Comparison of ENCODE assay signal across 14 mouse cellular contexts in genomic region chr3:87118214-87118613, GRCm38 (mm10). TPM values are rescaled to one million over a fixed set of nuclear protein-coding genes. Genes with fewer than 3 reads are reported as not detected.
DNase-seq lines count a peak whose midpoint lies in the region; ATAC-seq and TF ChIP-seq lines count a peak whose summit lies in the region.
"Had no signal": no experiment of that assay in that cellular context is flagged by ENCODE, and none has a peak within 500 bp of the region (broad histone marks: within the 10 kb centered on the region; RNA-seq: fewer than 3 reads in every experiment).

No protein-coding gene starts in this region.

- 0 out of 2 replicates have a peak, but pooled peaks cover 3% of the 10 kb centered on the region for H3K36me3 ChIP-seq in hindbrain, embryonic 13.5 days
- H3K36me3 ChIP-seq in hindbrain, embryonic 11.5 days (ENCODE audit: control insufficient read depth, insufficient read depth, low read length) = no peaks in the 10 kb centered on the region
- 0 out of 2 replicates have a peak, but pooled peaks cover 4% of the 10 kb centered on the region for H3K36me3 ChIP-seq in hindbrain, embryonic 14.5 days (replicated peaks; ENCODE audit: control insufficient read depth, insufficient read depth)
- H3K36me3 ChIP-seq in hindbrain, embryonic 15.5 days = no peaks in the 10 kb centered on the region
- H3K36me3 ChIP-seq in midbrain, postnatal 0 days (ENCODE audit: insufficient read depth, low read length) = no peaks in the 10 kb centered on the region

- H3K9ac ChIP-seq in hindbrain, embryonic 13.5 days = no peak overlapping the region
- H3K9ac ChIP-seq in hindbrain, embryonic 11.5 days (ENCODE audit: low read depth, low read length) = no peak overlapping the region
- no peak overlapping the region for H3K9ac ChIP-seq in hindbrain, embryonic 14.5 days
- H3K9ac ChIP-seq in hindbrain, embryonic 15.5 days = no peak overlapping the region
- H3K9ac ChIP-seq in midbrain, postnatal 0 days (replicated peaks; ENCODE audit: low read length, poor library complexity, severe bottlenecking) = no peak overlapping the region
- H3K9ac ChIP-seq: liver, embryonic 14.5 days; lung, embryonic 15.5 days had no signal

- ATAC-seq in hindbrain, embryonic 13.5 days (ENCODE audit: low FRiP score) = no peak; the same call in 1 of the 2 replicates
- no peak for ATAC-seq in hindbrain, embryonic 11.5 days (ENCODE audit: low FRiP score)
- no peak for ATAC-seq in hindbrain, embryonic 14.5 days (ENCODE audit: low FRiP score)
- no peak for ATAC-seq in hindbrain, embryonic 15.5 days (ENCODE audit: low FRiP score, low read depth)
- no peak for ATAC-seq in midbrain, postnatal 0 days (ENCODE audit: low FRiP score)

- no peak for TF ChIP-seq CTCF in midbrain, postnatal 0 days (IDR thresholded peaks at IDR 0.05)

- no peak overlapping the region for H3K4me2 ChIP-seq in hindbrain, embryonic 13.5 days
- H3K4me2 ChIP-seq in hindbrain, embryonic 11.5 days (replicated peaks; ENCODE audit: low read depth, low read length) = no peak overlapping the region
- H3K4me2 ChIP-seq in hindbrain, embryonic 14.5 days (replicated peaks) = no peak overlapping the region
- H3K4me2 ChIP-seq in hindbrain, embryonic 15.5 days = no peak overlapping the region
- H3K4me2 ChIP-seq in midbrain, postnatal 0 days (ENCODE audit: low read depth, low read length, poor library complexity, severe bottlenecking) = no peak overlapping the region
- H3K4me2 ChIP-seq: lung, embryonic 15.5 days had no signal

- no peak overlapping the region for H3K4me3 ChIP-seq in hindbrain, embryonic 13.5 days
- no peak overlapping the region for H3K4me3 ChIP-seq in hindbrain, embryonic 11.5 days (ENCODE audit: low read depth, low read length)
- H3K4me3 ChIP-seq in hindbrain, embryonic 14.5 days (replicated peaks; ENCODE audit: low read length) = no peak overlapping the region
- H3K4me3 ChIP-seq in hindbrain, embryonic 15.5 days = no peak overlapping the region
- H3K4me3 ChIP-seq in midbrain, postnatal 0 days (ENCODE audit: low read depth, low read length) = no peak overlapping the region
- H3K4me3 ChIP-seq: lung, embryonic 15.5 days had no signal

- H3K27ac ChIP-seq in hindbrain, embryonic 13.5 days = peak overlapping the region; percentile 66
- H3K27ac ChIP-seq in hindbrain, embryonic 11.5 days (ENCODE audit: low read depth, low read length) = no peak overlapping the region
- H3K27ac ChIP-seq in hindbrain, embryonic 14.5 days = peak overlapping the region; percentile 53; the same call in 1 of the 2 replicates
- H3K27ac ChIP-seq in hindbrain, embryonic 15.5 days (replicated peaks) = 0 out of 2 replicates have a peak overlapping the region, but pooled peaks have one; percentile 14
- 0 out of 2 replicates have a peak overlapping the region, but pooled peaks have one; percentile 26 for H3K27ac ChIP-seq in midbrain, postnatal 0 days (ENCODE audit: low read depth, low read length)
- H3K27ac ChIP-seq: liver, embryonic 14.5 days had no signal

- DNase-seq in hindbrain, embryonic 11.5 days (ENCODE audit: low spot score) = no peak
- no peak for DNase-seq in hindbrain, embryonic 14.5 days (ENCODE audit: low spot score)
- peak; percentile 40 for DNase-seq in midbrain, postnatal 0 days (ENCODE audit: low spot score)
- no peak for DNase-seq in left cerebral cortex, adult 9 months (ENCODE audit: low spot score in 2 of 2)
- no peak for DNase-seq in lung, postnatal 10 days
- DNase-seq: cerebellum, adult 2 months; cerebellum, postnatal 36 days; gastrocnemius, postnatal 14 days; kidney, adult 8-10 months; right cerebral cortex, postnatal 14 days had no signal

- no peaks in the 10 kb centered on the region for H3K9me3 ChIP-seq in hindbrain, embryonic 13.5 days
- no peaks in the 10 kb centered on the region for H3K9me3 ChIP-seq in hindbrain, embryonic 11.5 days (ENCODE audit: control insufficient read depth, low read length)
- no peaks in the 10 kb centered on the region for H3K9me3 ChIP-seq in hindbrain, embryonic 14.5 days (ENCODE audit: control insufficient read depth, low read length)
- H3K9me3 ChIP-seq in hindbrain, embryonic 15.5 days = no peaks in the 10 kb centered on the region
- no peaks in the 10 kb centered on the region for H3K9me3 ChIP-seq in midbrain, postnatal 0 days (ENCODE audit: low read length)
- H3K9me3 ChIP-seq: lung, embryonic 15.5 days had no signal

- peaks cover 33% of the 10 kb centered on the region for H3K4me1 ChIP-seq in hindbrain, embryonic 13.5 days (replicated peaks)
- H3K4me1 ChIP-seq in hindbrain, embryonic 11.5 days (replicated peaks; ENCODE audit: control insufficient read depth, insufficient read depth, low read length) = no peaks in the 10 kb centered on the region
- H3K4me1 ChIP-seq in hindbrain, embryonic 14.5 days (replicated peaks; ENCODE audit: control insufficient read depth, insufficient read depth, low read length) = peaks cover 24% of the 10 kb centered on the region
- H3K4me1 ChIP-seq in hindbrain, embryonic 15.5 days (replicated peaks) = peaks cover 18% of the 10 kb centered on the region
- H3K4me1 ChIP-seq in midbrain, postnatal 0 days (ENCODE audit: insufficient read depth, low read length) = no peaks in the 10 kb centered on the region

- H3K27me3 ChIP-seq in hindbrain, embryonic 13.5 days = no peaks in the 10 kb centered on the region
- no peaks in the 10 kb centered on the region for H3K27me3 ChIP-seq in hindbrain, embryonic 11.5 days (ENCODE audit: control insufficient read depth, insufficient read depth, low read length)
- no peaks in the 10 kb centered on the region for H3K27me3 ChIP-seq in hindbrain, embryonic 14.5 days (ENCODE audit: control insufficient read depth, insufficient read depth, low read length)
- H3K27me3 ChIP-seq in hindbrain, embryonic 15.5 days = no peaks in the 10 kb centered on the region
- no peaks in the 10 kb centered on the region for H3K27me3 ChIP-seq in midbrain, postnatal 0 days (ENCODE audit: insufficient read depth, low read length)
- H3K27me3 ChIP-seq: lung, embryonic 15.5 days had no signal

- WGBS in hindbrain, embryonic 13.5 days = 55% methylated on average over 9 of the region's 9 CpGs
- 80% methylated on average over 9 of the region's 9 CpGs for WGBS in hindbrain, embryonic 11.5 days
- 52% methylated on average over 9 of the region's 9 CpGs for WGBS in hindbrain, embryonic 14.5 days
- WGBS in hindbrain, embryonic 15.5 days = 49% methylated on average over 9 of the region's 9 CpGs
- 54% methylated on average over 9 of the region's 9 CpGs for WGBS in midbrain, postnatal 0 days

RNA-seq across cellular contexts. Expression of gene Kirrel, which starts 56.3 kb away (rescaled TPM):
- polyA plus RNA-seq in hindbrain, embryonic 13.5 days (2015; fragmentation: Nextera tagmentation; extraction: Ambion mirVana) = 7.7 and 8.9 TPM in 2 replicates
- polyA plus RNA-seq in hindbrain, embryonic 11.5 days (2014; fragmentation: Nextera tagmentation; extraction: Ambion mirVana) = 7.3 and 11.5 TPM in 2 replicates
- 3.8 and 4.1 TPM in 2 replicates for polyA plus RNA-seq in hindbrain, embryonic 14.5 days (2014; fragmentation: Nextera tagmentation; extraction: Ambion mirVana)
- polyA plus RNA-seq in hindbrain, embryonic 15.5 days (2015; fragmentation: Nextera tagmentation; extraction: Ambion mirVana) = 6.5 and 7.0 TPM in 2 replicates
- total RNA-seq in midbrain, postnatal 0 days (2014; rRNA removed) = 11.1 and 11.3 TPM in 2 replicates
- polyA plus RNA-seq in midbrain, postnatal 0 days (2015; fragmentation: Nextera tagmentation; extraction: Ambion mirVana) = 3.3 and 4.0 TPM in 2 replicates
